Mouse (Mus musculus) myocyte (in vitro differentiated cells): ENCODE results near the gene Nf1. TPM values are rescaled to one million over a fixed set of nuclear protein-coding genes. Genes with fewer than 3 reads are reported as not detected.

Source experiments
- H3K27me3 ChIP-seq: one replicate; pipeline ENCODE4 v1.6.1; 2011; ENCODE audit not compliant: control insufficient read depth, insufficient read depth, insufficient read length
- H3K36me3 ChIP-seq: one replicate; pipeline ENCODE4 v1.6.1; 2011; ENCODE audit not compliant: control insufficient read depth, insufficient read depth
- H3K4me2 ChIP-seq: one replicate; pipeline ENCODE4 v1.6.1; 2011; ENCODE audit warnings: low read depth, control low read depth
- H3K4me3 ChIP-seq: one replicate; pipeline ENCODE4 v1.5.1; 2011; ENCODE audit warnings: mild to moderate bottlenecking, control low read depth, moderate library complexity
- H3K79me2 ChIP-seq: one replicate; pipeline ENCODE4 v1.6.1; 2011; ENCODE audit not compliant: control insufficient read depth, insufficient read depth
- H3ac ChIP-seq: one replicate; pipeline ENCODE4 v1.6.1; 2011; ENCODE audit not compliant: control insufficient read depth, insufficient read length
- CEBPB ChIP-seq: IDR thresholded peaks from 2 replicates; pipeline ENCODE4 v1.6.1; 2011; ENCODE audit warnings: mild to moderate bottlenecking, moderate library complexity; ENCODE audit not compliant: poor library complexity, insufficient read depth, severe bottlenecking
- E2F4 ChIP-seq: IDR thresholded peaks from one replicate; pipeline ENCODE4 v1.6.1; 2011; ENCODE audit warnings: mild to moderate bottlenecking, control low read depth, moderate library complexity; ENCODE audit not compliant: insufficient read depth
- MAX ChIP-seq: IDR thresholded peaks from one replicate; pipeline ENCODE4 v1.6.1; 2011; ENCODE audit warnings: low read depth, mild to moderate bottlenecking, control low read depth
- MYOD1 ChIP-seq, 3 experiments: IDR thresholded peaks; one replicate each; pipeline ENCODE4 v1.6.1; 2011; ENCODE audit warnings: control low read depth in 2 of 3, low read depth in 2 of 3, mild to moderate bottlenecking in 2 of 3, moderate library complexity in 1 of 3; ENCODE audit not compliant: insufficient read length in 2 of 3, control insufficient read depth in 1 of 3
- MYOG ChIP-seq, 3 experiments: IDR thresholded peaks; one replicate each; pipeline ENCODE4 v1.6.1; 2011; ENCODE audit warnings: control low read depth in 2 of 3, low read depth in 2 of 3, mild to moderate bottlenecking in 2 of 3; ENCODE audit not compliant: insufficient read length in 2 of 3, control insufficient read depth in 1 of 3, insufficient read depth in 1 of 3
- POLR2A ChIP-seq: IDR thresholded peaks from one replicate; pipeline ENCODE4 v1.6.1; 2011; ENCODE audit warnings: low read depth, mild to moderate bottlenecking, control low read depth, moderate library complexity; ENCODE audit not compliant: insufficient read length
- POLR2AphosphoS2 ChIP-seq: IDR thresholded peaks from one replicate; pipeline ENCODE4 v1.6.1; 2011; ENCODE audit warnings: low read depth, control low read depth; ENCODE audit not compliant: insufficient read length
- REST ChIP-seq: IDR thresholded peaks from one replicate; pipeline ENCODE4 v1.6.1; 2011; ENCODE audit warnings: mild to moderate bottlenecking, control low read depth, moderate library complexity; ENCODE audit not compliant: insufficient read depth, insufficient read length
- SRF ChIP-seq: IDR thresholded peaks from one replicate; pipeline ENCODE4 v1.6.1; 2011; ENCODE audit warnings: low read depth; ENCODE audit not compliant: control insufficient read depth, insufficient read length
- TCF12 ChIP-seq: IDR thresholded peaks from one replicate; pipeline ENCODE4 v1.6.1; 2011; ENCODE audit warnings: mild to moderate bottlenecking, control low read depth; ENCODE audit not compliant: poor library complexity, insufficient read depth, severe bottlenecking
- TCF3 ChIP-seq: IDR thresholded peaks from one replicate; pipeline ENCODE4 v1.6.1; 2011; ENCODE audit warnings: low read depth, control low read depth; ENCODE audit not compliant: insufficient read length
- USF1 ChIP-seq: IDR thresholded peaks from one replicate; pipeline ENCODE4 v1.6.1; 2011; ENCODE audit warnings: low read depth, mild to moderate bottlenecking, control low read depth, moderate library complexity
- polyA plus RNA-seq: library from polyadenylated mRNA; unstranded; fragments of >200 nt; fragmentation: generic; extraction: Trizol; gene quantifications from one replicate; pipeline ENCODE4 v1.2.1, GENCODE M21; 2012; ENCODE audit warnings: missing spikeins

Gene Nf1
- polyA plus RNA-seq, 1 experiment = 8.2 TPM

DNA sequence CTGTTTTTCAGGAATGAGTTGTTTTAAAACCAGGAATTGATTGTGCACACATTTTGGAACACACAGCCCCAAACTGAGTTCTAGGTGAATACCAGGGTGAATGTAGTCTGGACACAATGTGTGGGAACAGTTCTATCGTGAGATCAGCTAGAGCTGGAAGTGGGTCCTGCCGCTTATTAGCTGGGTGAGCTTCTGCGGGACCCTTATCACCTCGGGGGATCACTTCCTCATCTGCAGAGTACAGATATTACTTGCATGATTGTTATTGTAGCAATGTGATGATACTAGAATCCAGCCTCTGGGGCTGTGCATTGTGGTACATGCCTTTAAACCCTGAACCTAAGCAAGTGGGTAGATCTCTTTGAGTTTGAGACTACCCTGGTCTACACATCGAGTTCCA, 29.0 kb upstream of the Nf1 start:
- no peak overlapping the region for H3K4me2 ChIP-seq
- H3ac ChIP-seq = no peak overlapping the region
- no peak for TF ChIP-seq CEBPB
- no peak for TF ChIP-seq SRF
- TF ChIP-seq E2F4 = no peak
- TF ChIP-seq POLR2A = no peak
- no peak for TF ChIP-seq REST
- no peak for TF ChIP-seq TCF12
- TF ChIP-seq MYOD1 (IDR thresholded peaks at IDR 0.05; ENCODE audit: control insufficient read depth in 1 of 3, insufficient read length in 2 of 3, low read depth in 2 of 3) = no peak
- no peak for TF ChIP-seq USF1
- TF ChIP-seq MAX = no peak
- TF ChIP-seq POLR2AphosphoS2 = no peak
- no peak for TF ChIP-seq TCF3
- no peak for TF ChIP-seq MYOG (IDR thresholded peaks at IDR 0.05; ENCODE audit: control insufficient read depth in 1 of 3, insufficient read depth in 1 of 3, insufficient read length in 2 of 3, low read depth in 2 of 3)
- no peaks in the 10 kb centered on the region for H3K27me3 ChIP-seq
- no peaks in the 10 kb centered on the region for H3K79me2 ChIP-seq
- no peaks in the 10 kb centered on the region for H3K36me3 ChIP-seq
- H3K4me3 ChIP-seq = no peak overlapping the region

DNA sequence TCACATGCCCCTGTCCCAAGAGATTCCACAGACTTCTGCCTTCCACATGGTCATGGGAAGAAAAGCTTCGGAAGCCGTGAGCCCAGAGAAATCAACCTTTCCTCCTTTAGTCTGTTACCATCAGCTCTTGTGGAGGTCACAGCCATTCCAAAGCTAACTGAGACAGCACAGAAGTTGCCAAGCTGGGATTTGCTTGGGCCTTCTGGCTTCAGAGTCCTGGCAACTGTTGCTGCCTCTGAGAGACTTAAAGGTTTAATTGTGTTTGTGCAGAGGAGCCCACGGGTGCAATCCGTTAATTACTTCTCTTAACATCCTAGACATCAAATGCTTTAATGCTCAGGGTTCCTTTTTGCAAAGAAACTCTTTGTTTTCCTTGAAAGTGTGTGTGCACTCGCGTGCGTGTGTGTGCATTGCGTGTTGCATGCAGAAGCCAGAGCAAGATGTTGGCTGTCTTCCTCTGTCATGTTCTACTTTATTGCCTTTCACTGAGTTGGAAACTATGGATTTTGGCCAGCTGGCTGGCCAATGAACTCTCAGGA, 22.6 kb upstream of the Nf1 start:
- Histone ChIP-seq H3K4me3 (no peak overlapping the region), H3ac (no peak overlapping the region), H3K36me3 (no peaks in the 10 kb centered on the region), H3K27me3 (no peaks in the 10 kb centered on the region), H3K79me2 (no peaks in the 10 kb centered on the region), H3K4me2 (no peak overlapping the region)
- TF ChIP-seq REST = no peak
- TF ChIP-seq E2F4 = no peak
- TF ChIP-seq SRF = no peak
- no peak for TF ChIP-seq CEBPB
- TF ChIP-seq MAX = no peak
- no peak for TF ChIP-seq POLR2A
- no peak for TF ChIP-seq POLR2AphosphoS2
- no peak for TF ChIP-seq TCF3
- no peak for TF ChIP-seq TCF12
- no peak for TF ChIP-seq MYOG (IDR thresholded peaks at IDR 0.05; ENCODE audit: control insufficient read depth in 1 of 3, insufficient read depth in 1 of 3, insufficient read length in 2 of 3, low read depth in 2 of 3)
- TF ChIP-seq USF1 = no peak
- TF ChIP-seq MYOD1 (IDR thresholded peaks at IDR 0.05; ENCODE audit: control insufficient read depth in 1 of 3, insufficient read length in 2 of 3, low read depth in 2 of 3) = no peak

DNA sequence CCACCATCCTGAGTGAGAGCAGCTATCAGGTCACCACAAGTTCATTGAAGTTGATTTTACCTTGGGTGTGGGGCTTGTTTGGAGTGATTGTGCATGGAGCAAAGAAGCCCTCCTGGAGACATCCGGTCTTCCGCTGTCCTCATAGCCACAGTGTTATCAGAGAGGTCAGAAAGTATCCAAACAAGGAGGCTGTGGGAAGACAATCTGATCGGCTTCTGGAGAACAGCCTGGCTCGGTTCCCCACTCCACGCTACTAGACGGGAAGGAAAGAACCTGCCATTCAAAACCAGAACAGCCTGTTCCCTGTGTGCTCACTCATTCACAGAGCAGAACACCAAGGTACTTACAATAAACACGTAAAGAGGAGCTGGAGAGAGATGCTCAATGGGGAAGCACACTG, 19.7 kb upstream of the Nf1 start:
- no peak overlapping the region for H3K4me3 ChIP-seq
- no peak for TF ChIP-seq MYOD1 (IDR thresholded peaks at IDR 0.05; ENCODE audit: control insufficient read depth in 1 of 3, insufficient read length in 2 of 3, low read depth in 2 of 3)
- no peak for TF ChIP-seq E2F4
- no peak for TF ChIP-seq MAX
- no peak for TF ChIP-seq POLR2AphosphoS2
- no peak for TF ChIP-seq CEBPB
- TF ChIP-seq POLR2A = no peak
- no peaks in the 10 kb centered on the region for H3K79me2 ChIP-seq
- H3K36me3 ChIP-seq = no peaks in the 10 kb centered on the region
- H3ac ChIP-seq = no peak overlapping the region
- no peak overlapping the region for H3K4me2 ChIP-seq
- H3K27me3 ChIP-seq = no peaks in the 10 kb centered on the region

DNA sequence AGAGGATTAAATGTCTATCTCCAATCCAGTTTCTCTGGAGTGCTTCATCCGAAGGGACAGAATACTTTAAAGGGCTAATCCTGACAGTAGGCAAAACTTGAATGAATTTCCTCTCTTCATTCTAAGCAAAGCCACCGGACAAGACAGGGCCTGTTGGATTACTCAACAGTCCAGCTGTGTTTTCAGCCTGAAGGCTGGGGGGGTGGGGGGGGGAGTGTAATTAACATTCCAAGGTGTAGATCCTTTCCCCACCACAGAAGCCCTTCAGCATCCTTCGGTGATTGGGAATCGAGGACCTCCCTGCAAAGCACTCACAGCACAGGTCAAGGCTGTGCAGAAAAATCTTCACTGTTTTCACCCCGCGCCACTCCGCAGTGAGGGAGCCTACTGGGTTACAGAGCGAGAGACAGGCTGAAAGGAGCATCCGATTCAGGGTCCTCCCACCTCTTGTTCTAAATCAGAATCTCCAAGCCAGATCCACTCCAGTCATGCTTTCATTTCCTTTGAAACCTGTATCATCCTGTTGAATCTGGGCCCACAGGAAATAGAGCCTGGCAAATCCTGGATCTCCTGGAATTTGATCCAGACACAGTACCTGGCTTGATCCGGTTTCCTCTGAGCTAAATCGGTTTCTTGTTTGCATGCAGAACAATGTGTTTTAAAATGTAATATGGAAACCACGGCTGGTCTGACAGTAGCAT, 15.4 kb upstream of the Nf1 start:
- H3ac ChIP-seq = no peak overlapping the region
- no peak overlapping the region for H3K4me3 ChIP-seq
- no peaks in the 10 kb centered on the region for H3K36me3 ChIP-seq
- H3K4me2 ChIP-seq = no peak overlapping the region
- no peaks in the 10 kb centered on the region for H3K79me2 ChIP-seq
- no peaks in the 10 kb centered on the region for H3K27me3 ChIP-seq
- TF ChIP-seq TCF3 (no peak), MAX (no peak), TCF12 (no peak), MYOG (IDR thresholded peaks at IDR 0.05; ENCODE audit: control insufficient read depth in 1 of 3, insufficient read depth in 1 of 3, insufficient read length in 2 of 3, low read depth in 2 of 3) (no peak), SRF (no peak), REST (no peak), POLR2AphosphoS2 (no peak), POLR2A (no peak), CEBPB (no peak), MYOD1 (IDR thresholded peaks at IDR 0.05; ENCODE audit: control insufficient read depth in 1 of 3, insufficient read length in 2 of 3, low read depth in 2 of 3) (no peak)
